Mouse (Mus musculus): ENCODE results near the gene Eef2kmt. TPM values are rescaled to one million over a fixed set of nuclear protein-coding genes. Genes with fewer than 3 reads are reported as not detected.
A peak's percentile ranks its signal among the peaks of the same experiment; 100 is the strongest.

The Eef2kmt gene
- polyA plus RNA-seq, 1 experiment, result 6.3 TPM

- 9% methylated on average over 4 of the region's 4 CpGs for WGBS
- H3K27ac ChIP-seq (ENCODE audit: control insufficient read depth, insufficient read depth, low read depth, low read length, poor library complexity), result no peak overlapping the region; the same call in 1 of the 2 replicates
- TF ChIP-seq POLR2A (IDR thresholded peaks at IDR 0.05; ENCODE audit: borderline replicate concordance, control insufficient read depth, low read depth, low read length) (no peak), CTCF (IDR thresholded peaks at IDR 0.05; ENCODE audit: control insufficient read depth, insufficient read depth, low read length) (peak; percentile 70)
- peak overlapping the region; percentile 99 for H3K4me3 ChIP-seq (replicated peaks; ENCODE audit: control insufficient read depth, low read depth, low read length)
- peaks cover 1% of the 10 kb centered on the region; the same call in 1 of the 2 replicates for H3K4me1 ChIP-seq (ENCODE audit: control insufficient read depth, insufficient read depth, low read length)
Measured at GRCm38 (mm10) chr16:5202681-5203080, 53.1 kb downstream of the Eef2kmt start.

- TF ChIP-seq POLR2A (IDR thresholded peaks at IDR 0.05; ENCODE audit: borderline replicate concordance, control insufficient read depth, low read depth, low read length) (no peak), CTCF (IDR thresholded peaks at IDR 0.05; ENCODE audit: control insufficient read depth, insufficient read depth, low read length) (peak; percentile 69)
- 33% methylated on average over 6 of the region's 6 CpGs for WGBS
Measured at GRCm38 (mm10) chr16:5195080-5195479, 60.7 kb downstream of the Eef2kmt start.

More at GRCm38 (mm10) chr16:5195080-5195479, 60.7 kb downstream of the Eef2kmt start:
- no peak overlapping the region for H3K4me3 ChIP-seq (replicated peaks; ENCODE audit: control insufficient read depth, low read depth, low read length)
- H3K4me1 ChIP-seq (ENCODE audit: control insufficient read depth, insufficient read depth, low read length), result no peaks in the 10 kb centered on the region
- no peak overlapping the region for H3K27ac ChIP-seq (ENCODE audit: control insufficient read depth, insufficient read depth, low read depth, low read length, poor library complexity)

Other genes with a start within 250 kb of the Eef2kmt start
- gene Smim22, start 248.7 kb downstream of the Eef2kmt start, polyA plus RNA-seq (2011; ENCODE audit: insufficient read depth, insufficient read length, low replicate concordance, missing spikeins), result not detected in 2 replicates
- gene Rogdi, start 242.4 kb downstream of the Eef2kmt start, polyA plus RNA-seq (2011; ENCODE audit: insufficient read depth, insufficient read length, low replicate concordance, missing spikeins), result 53.7 and 156 TPM in 2 replicates
- 31.6 and 51.1 TPM in 2 replicates for gene Glyr1, start 206.1 kb downstream of the Eef2kmt start, polyA plus RNA-seq (2011; ENCODE audit: insufficient read depth, insufficient read length, low replicate concordance, missing spikeins)
- 29.4 and 33.7 TPM in 2 replicates for gene Ubn1, start 205.9 kb downstream of the Eef2kmt start, polyA plus RNA-seq (2011; ENCODE audit: insufficient read depth, insufficient read length, low replicate concordance, missing spikeins)
- 1.1 and 1.8 TPM in 2 replicates for gene Ppl, start 123.6 kb downstream of the Eef2kmt start, polyA plus RNA-seq (2011; ENCODE audit: insufficient read depth, insufficient read length, low replicate concordance, missing spikeins)
- 4.4 and 20.8 TPM in 2 replicates for gene Sec14l5, start 108.9 kb downstream of the Eef2kmt start, polyA plus RNA-seq (2011; ENCODE audit: insufficient read depth, insufficient read length, low replicate concordance, missing spikeins)
- 3.9 and 10.6 TPM in 2 replicates for gene Nagpa, start 52.0 kb downstream of the Eef2kmt start, polyA plus RNA-seq (2011; ENCODE audit: insufficient read depth, insufficient read length, low replicate concordance, missing spikeins)
- not detected in 2 replicates for gene AU021092, start 33.7 kb downstream of the Eef2kmt start, polyA plus RNA-seq (2011; ENCODE audit: insufficient read depth, insufficient read length, low replicate concordance, missing spikeins)
- 11.1 and 15.4 TPM in 2 replicates for gene Alg1, start 22.4 kb downstream of the Eef2kmt start, polyA plus RNA-seq (2011; ENCODE audit: insufficient read depth, insufficient read length, low replicate concordance, missing spikeins)